Mouse (Mus musculus) heart, embryonic 12.5 days (tissue): Measurements from ENCODE around the gene Ephb2. TPM values are rescaled to one million over a fixed set of nuclear protein-coding genes. Genes with fewer than 3 reads are reported as not detected.
A peak's percentile ranks its signal among the peaks of the same experiment; 100 is the strongest.

Experiments used
- ATAC-seq: fragments of 200-750 bp; cut with Nextera tagmentation; 2 replicates; pipeline ENCODE4 v1.8.0; 2017; ENCODE audit warnings: moderate TSS enrichment, moderate library complexity; ENCODE audit not compliant: insufficient number of reproducible peaks, low FRiP score
- H3K27ac ChIP-seq: fragments of 300-500 bp; sonication (generic); 2 replicates; pipeline ENCODE4 v1.5.1; 2016; ENCODE audit warnings: mild to moderate bottlenecking, moderate library complexity; ENCODE audit not compliant: poor library complexity, severe bottlenecking
- H3K27me3 ChIP-seq: fragments of 300-500 bp; sonication (generic); replicated peaks from 2 replicates; pipeline ENCODE4 v1.6.1; 2016; ENCODE audit warnings: mild to moderate bottlenecking, moderate library complexity
- H3K36me3 ChIP-seq: fragments of 300-500 bp; sonication (generic); 2 replicates; pipeline ENCODE4 v1.6.1; 2016; ENCODE audit warnings: mild to moderate bottlenecking, moderate library complexity
- H3K4me1 ChIP-seq: fragments of 300-500 bp; sonication (generic); replicated peaks from 2 replicates; pipeline ENCODE4 v1.6.1; 2016; ENCODE audit warnings: mild to moderate bottlenecking
- H3K4me2 ChIP-seq: fragments of 300-500 bp; sonication (generic); 2 replicates; pipeline ENCODE4 v1.6.1; 2016; ENCODE audit warnings: mild to moderate bottlenecking, moderate library complexity
- H3K4me3 ChIP-seq: fragments of 300-500 bp; sonication (generic); 2 replicates; pipeline ENCODE4 v1.5.1; 2016; ENCODE audit warnings: mild to moderate bottlenecking
- H3K9ac ChIP-seq: fragments of 300-500 bp; sonication (generic); 2 replicates; pipeline ENCODE4 v1.6.1; 2016; ENCODE audit warnings: mild to moderate bottlenecking, moderate library complexity
- H3K9me3 ChIP-seq: fragments of 300-500 bp; sonication (generic); replicated peaks from 2 replicates; pipeline ENCODE4 v1.6.1; 2016; ENCODE audit warnings: mild to moderate bottlenecking, moderate library complexity
- WGBS: fragments of 180-500 bp; shearing (Covaris S2); methylation state at CpG from one replicate; pipeline ENCODE4 v1.1.7; 2016; 5-methylcytosine and 5-hydroxymethylcytosine counted together
- polyA plus RNA-seq: library from polyadenylated mRNA; unstranded; fragments of >200 nt; fragmentation: Nextera tagmentation; extraction: Ambion mirVana; gene quantifications from 2 replicates; pipeline ENCODE4 v1.2.1, GENCODE M21; 2016

Gene Ephb2
- polyA plus RNA-seq, 1 experiment from 2014 or later, result 1.5 TPM

GRCm38 (mm10) chr4:136820069-136820522, 15.7 kb downstream of the Ephb2 start:
- no peak for ATAC-seq
- WGBS, result 34% methylated on average over 10 of the region's 10 CpGs
- Histone ChIP-seq H3K9ac (no peak overlapping the region), H3K36me3 (no peaks in the 10 kb centered on the region), H3K27me3 (peaks cover 40% of the 10 kb centered on the region), H3K4me3 (no peak overlapping the region), H3K4me1 (peaks cover 18% of the 10 kb centered on the region), H3K9me3 (no peaks in the 10 kb centered on the region), H3K27ac (no peak overlapping the region), H3K4me2 (no peak overlapping the region)

- Histone ChIP-seq H3K4me3 (no peak overlapping the region), H3K36me3 (no peaks in the 10 kb centered on the region), H3K9me3 (no peaks in the 10 kb centered on the region), H3K27ac (no peak overlapping the region), H3K4me1 (peaks cover 15% of the 10 kb centered on the region), H3K27me3 (peaks cover 24% of the 10 kb centered on the region), H3K9ac (no peak overlapping the region), H3K4me2 (no peak overlapping the region)
- ATAC-seq, result no peak
- WGBS, result 30% methylated on average over 7 of the region's 7 CpGs
Observed at GRCm38 (mm10) chr4:136816701-136817100, 19.1 kb downstream of the Ephb2 start.

DNA sequence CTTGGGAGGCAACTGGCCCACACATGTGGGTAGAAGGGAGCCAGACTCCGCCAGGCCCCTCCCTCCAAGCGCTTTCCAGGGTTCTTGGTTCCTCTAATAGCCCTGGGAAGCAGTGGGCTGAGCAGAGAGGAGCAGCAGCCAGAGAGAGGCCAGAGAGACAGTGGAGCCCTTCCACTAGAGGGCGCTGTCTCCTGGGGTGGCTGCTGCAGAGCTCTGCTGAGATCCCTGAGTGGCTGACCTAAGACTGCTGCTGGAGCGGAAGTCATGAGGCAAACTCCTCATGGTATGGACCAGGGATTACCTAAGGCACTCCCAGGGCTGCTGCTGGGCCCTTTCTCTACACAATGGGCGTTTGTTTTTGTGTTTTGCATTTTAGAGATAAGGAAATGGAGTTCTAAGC, 20.4 kb downstream of the Ephb2 start:
- H3K9ac ChIP-seq, result no peak overlapping the region
- 61% methylated on average over 5 of the region's 5 CpGs for WGBS
- no peak overlapping the region for H3K4me3 ChIP-seq
- no peak overlapping the region for H3K4me2 ChIP-seq
- H3K9me3 ChIP-seq, result no peaks in the 10 kb centered on the region
- no peak for ATAC-seq
- no peaks in the 10 kb centered on the region for H3K36me3 ChIP-seq
- no peak overlapping the region for H3K27ac ChIP-seq
- H3K4me1 ChIP-seq, result peaks cover 27% of the 10 kb centered on the region
- H3K27me3 ChIP-seq, result peaks cover 11% of the 10 kb centered on the region; the same call in 1 of the 2 replicates

- Histone ChIP-seq H3K4me1 (peaks cover 27% of the 10 kb centered on the region), H3K27ac (no peak overlapping the region), H3K27me3 (peaks cover 4% of the 10 kb centered on the region; the same call in 1 of the 2 replicates), H3K9me3 (no peaks in the 10 kb centered on the region), H3K36me3 (no peaks in the 10 kb centered on the region), H3K9ac (no peak overlapping the region), H3K4me2 (no peak overlapping the region), H3K4me3 (no peak overlapping the region)
- no peak for ATAC-seq
- 53% methylated on average over 4 of the region's 4 CpGs for WGBS
Observed at GRCm38 (mm10) chr4:136812543-136812942, 23.2 kb downstream of the Ephb2 start.

DNA sequence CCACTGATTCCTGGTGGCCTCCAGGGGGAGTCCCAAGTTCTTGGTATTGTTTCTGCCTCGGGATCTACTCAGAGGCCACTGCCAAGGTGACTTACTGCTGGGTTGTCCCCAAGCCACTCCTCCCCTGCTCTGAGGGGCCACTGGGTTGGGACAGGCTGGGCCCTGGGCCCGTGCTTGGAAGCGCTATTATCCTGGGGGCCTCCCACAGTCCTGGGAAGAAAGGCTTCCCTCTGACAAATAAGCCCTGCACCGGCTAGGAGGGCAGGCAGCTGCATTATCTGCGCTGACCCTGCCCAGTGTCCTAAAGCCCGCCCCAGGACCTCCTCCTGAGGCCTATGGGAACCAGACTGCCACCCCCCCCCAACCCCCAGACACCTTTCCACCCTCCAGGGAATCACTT, 24.2 kb downstream of the Ephb2 start:
- no peak overlapping the region for H3K4me2 ChIP-seq
- no peaks in the 10 kb centered on the region for H3K27me3 ChIP-seq
- H3K4me1 ChIP-seq, result peaks cover 33% of the 10 kb centered on the region
- H3K27ac ChIP-seq, result no peak overlapping the region
- no peak overlapping the region for H3K9ac ChIP-seq
- no peaks in the 10 kb centered on the region for H3K36me3 ChIP-seq
- peak; percentile 26; the same call in 1 of the 2 replicates for ATAC-seq
- H3K9me3 ChIP-seq, result no peaks in the 10 kb centered on the region
- H3K4me3 ChIP-seq, result no peak overlapping the region
- 35% methylated on average over 6 of the region's 6 CpGs for WGBS

DNA sequence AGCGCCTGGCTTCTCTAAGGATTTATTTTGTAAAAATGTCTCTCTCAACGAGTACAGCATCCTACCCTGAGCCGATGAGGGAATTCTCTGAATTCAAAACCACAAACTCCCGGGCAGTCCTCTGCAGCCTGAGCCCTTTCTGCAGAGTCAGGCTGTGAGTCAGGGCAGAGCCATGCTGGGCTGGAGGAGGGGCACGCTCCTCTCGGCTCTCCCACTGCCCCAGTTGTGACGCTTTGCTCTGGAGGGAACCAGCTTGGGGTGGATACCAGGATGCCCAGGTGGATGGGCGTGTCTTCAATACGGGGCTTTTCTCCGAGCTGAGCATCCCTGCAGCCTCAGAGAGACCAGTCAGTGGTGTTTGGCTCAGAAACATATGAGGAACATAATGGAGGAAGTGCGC, 27.3 kb downstream of the Ephb2 start:
- Histone ChIP-seq H3K36me3 (no peaks in the 10 kb centered on the region), H3K4me1 (peaks cover 38% of the 10 kb centered on the region), H3K27me3 (peaks cover 16% of the 10 kb centered on the region; the same call in 1 of the 2 replicates), H3K4me2 (no peak overlapping the region), H3K9me3 (no peaks in the 10 kb centered on the region), H3K27ac (no peak overlapping the region), H3K4me3 (no peak overlapping the region), H3K9ac (no peak overlapping the region)
- ATAC-seq, result no peak
- 36% methylated on average over 11 of the region's 11 CpGs for WGBS

GRCm38 (mm10) chr4:136807448-136808009, 28.3 kb downstream of the Ephb2 start:
- Histone ChIP-seq H3K27me3 (peaks cover 16% of the 10 kb centered on the region; the same call in 1 of the 2 replicates), H3K36me3 (no peaks in the 10 kb centered on the region), H3K4me3 (no peak overlapping the region), H3K9ac (no peak overlapping the region), H3K4me2 (no peak overlapping the region), H3K27ac (no peak overlapping the region), H3K9me3 (no peaks in the 10 kb centered on the region), H3K4me1 (peaks cover 47% of the 10 kb centered on the region)
- WGBS, result 60% methylated on average over 11 of the region's 11 CpGs
- no peak for ATAC-seq

DNA sequence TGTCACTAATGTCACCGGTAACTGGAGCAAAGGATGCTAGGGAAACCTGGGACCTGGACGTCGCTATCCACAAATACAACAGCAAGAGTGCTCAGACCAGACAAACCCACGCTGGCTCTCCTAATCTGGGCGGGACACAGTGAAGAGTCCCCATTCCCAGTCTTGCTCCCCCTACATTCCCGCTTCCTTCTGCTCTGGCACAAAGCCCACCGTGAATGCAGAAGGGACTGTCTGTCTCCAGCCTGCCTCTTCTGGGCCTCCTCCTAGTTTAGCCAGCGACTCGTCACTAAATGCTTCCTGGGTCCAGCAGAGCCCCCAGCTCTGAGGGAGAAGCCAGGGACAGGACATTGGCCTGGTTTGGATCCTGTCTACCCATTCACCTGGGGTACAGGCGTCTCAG, 29.5 kb downstream of the Ephb2 start:
- H3K4me3 ChIP-seq, result no peak overlapping the region
- no peak for ATAC-seq
- peak overlapping the region; percentile 13; the same call in 1 of the 2 replicates for H3K9ac ChIP-seq
- H3K9me3 ChIP-seq, result no peaks in the 10 kb centered on the region
- H3K4me2 ChIP-seq, result no peak overlapping the region
- H3K27me3 ChIP-seq, result peaks cover 20% of the 10 kb centered on the region
- peaks cover 52% of the 10 kb centered on the region for H3K4me1 ChIP-seq
- WGBS, result 41% methylated on average over 10 of the region's 10 CpGs
- H3K36me3 ChIP-seq, result no peaks in the 10 kb centered on the region
- 0 out of 2 replicates have a peak overlapping the region, but pooled peaks have one; percentile 3 for H3K27ac ChIP-seq

- no peak overlapping the region for H3K27ac ChIP-seq
- peaks cover 33% of the 10 kb centered on the region for H3K27me3 ChIP-seq
- no peak overlapping the region for H3K9ac ChIP-seq
- no peaks in the 10 kb centered on the region for H3K36me3 ChIP-seq
- H3K4me1 ChIP-seq, result peaks cover 59% of the 10 kb centered on the region
- no peak overlapping the region for H3K4me3 ChIP-seq
- no peak overlapping the region for H3K4me2 ChIP-seq
- no peaks in the 10 kb centered on the region for H3K9me3 ChIP-seq
- ATAC-seq, result no peak
- WGBS, result 90% methylated on average over 6 of the region's 6 CpGs
Observed at GRCm38 (mm10) chr4:136804343-136804742, 31.4 kb downstream of the Ephb2 start.

DNA sequence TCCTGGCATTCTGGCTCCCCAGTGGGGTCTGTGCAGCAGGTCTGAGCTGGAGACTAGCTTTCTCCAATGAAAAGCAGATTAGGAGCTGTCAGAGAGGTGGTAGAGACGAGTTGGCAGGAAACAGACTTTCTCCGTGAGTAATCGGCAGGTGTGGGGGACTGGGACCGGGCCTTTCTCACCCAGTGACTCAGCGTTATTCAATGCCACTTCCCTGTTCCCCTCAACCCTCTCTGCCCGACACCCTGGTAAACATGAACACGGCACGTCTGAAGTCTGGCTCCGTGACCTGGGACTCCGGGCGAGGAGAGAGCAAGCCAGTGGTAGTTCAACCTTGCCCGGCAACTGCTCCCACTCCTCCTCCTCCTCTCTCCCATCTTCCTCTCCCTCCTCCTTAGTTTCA, 33.3 kb downstream of the Ephb2 start:
- no peak overlapping the region for H3K9ac ChIP-seq
- 22% methylated on average over 12 of the region's 12 CpGs for WGBS
- H3K9me3 ChIP-seq, result no peaks in the 10 kb centered on the region
- peaks cover 36% of the 10 kb centered on the region for H3K27me3 ChIP-seq
- H3K4me3 ChIP-seq, result no peak overlapping the region
- H3K27ac ChIP-seq, result no peak overlapping the region
- H3K36me3 ChIP-seq, result no peaks in the 10 kb centered on the region
- no peak for ATAC-seq
- peak overlapping the region; percentile 42 for H3K4me2 ChIP-seq
- H3K4me1 ChIP-seq, result peaks cover 64% of the 10 kb centered on the region

DNA sequence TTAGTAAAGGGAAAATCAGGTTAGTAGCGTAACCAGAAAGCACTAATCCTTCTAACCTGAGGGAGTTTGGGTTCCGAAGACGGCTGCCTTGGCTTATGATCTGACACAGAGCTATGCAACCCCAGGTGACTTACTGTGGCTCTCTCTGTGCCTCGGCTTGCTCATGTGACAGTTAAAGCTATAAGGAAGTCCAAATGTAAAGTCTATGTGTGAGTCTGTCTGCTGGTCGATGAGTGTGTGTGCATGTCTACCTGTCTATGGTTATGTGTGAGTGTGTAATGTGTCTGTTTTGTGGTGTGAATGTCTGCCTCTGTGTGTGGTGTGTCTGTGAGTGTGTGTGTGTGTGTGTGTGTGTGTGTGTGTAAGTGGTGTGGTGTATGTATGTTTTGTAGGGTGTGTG, 33.8 kb downstream of the Ephb2 start:
- Histone ChIP-seq H3K9me3 (no peaks in the 10 kb centered on the region), H3K27me3 (peaks cover 36% of the 10 kb centered on the region), H3K4me3 (no peak overlapping the region), H3K9ac (no peak overlapping the region), H3K4me1 (peaks cover 60% of the 10 kb centered on the region), H3K27ac (no peak overlapping the region), H3K4me2 (no peak overlapping the region), H3K36me3 (no peaks in the 10 kb centered on the region)
- no peak for ATAC-seq
- 73% methylated on average over 5 of the region's 5 CpGs for WGBS

DNA sequence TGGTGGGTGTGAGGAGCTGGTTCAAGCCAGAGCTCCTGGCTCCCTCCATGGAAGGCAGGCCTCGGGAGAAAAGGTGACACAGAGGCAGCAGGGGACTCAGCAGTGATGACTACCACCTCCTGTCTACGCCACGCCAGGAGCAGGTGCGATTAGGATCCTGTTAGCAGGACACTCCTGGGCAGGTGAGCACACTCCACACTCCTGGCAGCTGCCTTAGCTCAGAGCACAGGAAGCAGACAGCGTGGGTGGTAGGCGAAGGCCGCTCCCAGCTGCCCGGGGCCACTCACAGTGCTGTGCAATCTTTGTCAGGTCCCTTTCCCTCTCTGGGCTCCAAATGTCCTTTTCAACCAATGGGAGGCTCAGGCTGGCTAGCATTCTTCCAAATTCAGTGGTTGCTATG, 34.3 kb downstream of the Ephb2 start:
- Histone ChIP-seq H3K27ac (no peak overlapping the region), H3K36me3 (no peaks in the 10 kb centered on the region), H3K9me3 (no peaks in the 10 kb centered on the region), H3K9ac (no peak overlapping the region), H3K4me1 (peaks cover 55% of the 10 kb centered on the region), H3K27me3 (peaks cover 37% of the 10 kb centered on the region), H3K4me3 (no peak overlapping the region), H3K4me2 (no peak overlapping the region)
- 82% methylated on average over 8 of the region's 8 CpGs for WGBS
- no peak for ATAC-seq
